Mouse (Mus musculus): Measurements from ENCODE around the gene Icam4. TPM values are rescaled to one million over a fixed set of nuclear protein-coding genes. Genes with fewer than 3 reads are reported as not detected.

The Icam4 gene
- total RNA-seq, 2 experiments from 2014 or later = 1.0 to 1.6 TPM

- no peak for DNase-seq
Measured at GRCm38 (mm10) chr9:21011846-21012312, 17.3 kb upstream of the Icam4 start.

- no peak for DNase-seq
Measured at GRCm38 (mm10) chr9:21012368-21012767, 16.8 kb upstream of the Icam4 start.

- peak; percentile 62 for DNase-seq
Measured at GRCm38 (mm10) chr9:21014691-21015570, 14.2 kb upstream of the Icam4 start.

GRCm38 (mm10) chr9:21015571-21016130 lies 13.5 kb upstream of the Icam4 start, which contains the start of gene Icam1:
Icam1 (plus strand) TSS chr9:21015985.
- peak; percentile 58 for DNase-seq

GRCm38 (mm10) chr9:21016331-21017176 lies 12.6 kb upstream of the Icam4 start:
- no peak for DNase-seq

- no peak for DNase-seq
Measured at GRCm38 (mm10) chr9:21017177-21017575, 12.0 kb upstream of the Icam4 start.

- DNase-seq = no peak
Measured at GRCm38 (mm10) chr9:21018600-21018999, 10.6 kb upstream of the Icam4 start.

- no peak for DNase-seq
Measured at GRCm38 (mm10) chr9:21021363-21021762, 7.8 kb upstream of the Icam4 start.

GRCm38 (mm10) chr9:21022288-21022687 lies 6.9 kb upstream of the Icam4 start:
- no peak for DNase-seq

- DNase-seq = no peak
Measured at GRCm38 (mm10) chr9:21022726-21023125, 6.4 kb upstream of the Icam4 start.

- DNase-seq = no peak
Measured at GRCm38 (mm10) chr9:21025258-21025810, 3.8 kb upstream of the Icam4 start.

GRCm38 (mm10) chr9:21026849-21027248 lies 2.3 kb upstream of the Icam4 start:
- no peak for DNase-seq

- DNase-seq = no peak
Measured at GRCm38 (mm10) chr9:21027774-21028290, 1.3 kb upstream of the Icam4 start.

- no peak for DNase-seq
Measured at GRCm38 (mm10) chr9:21028560-21029110, 538 bp upstream of the Icam4 start.

GRCm38 (mm10) chr9:21030055-21030600 lies 955 bp downstream of the Icam4 start:
- DNase-seq = no peak

GRCm38 (mm10) chr9:21030781-21031250 lies 1.6 kb downstream of the Icam4 start:
- DNase-seq = peak; percentile 87

- DNase-seq = peak; percentile 60
Measured at GRCm38 (mm10) chr9:21031251-21031895, 2.2 kb downstream of the Icam4 start.

GRCm38 (mm10) chr9:21031896-21032351 lies 2.8 kb downstream of the Icam4 start, which contains the start of gene Icam5:
Icam5 (plus strand) TSS chr9:21032073.
- DNase-seq = no peak

GRCm38 (mm10) chr9:21032491-21032890 lies 3.3 kb downstream of the Icam4 start:
- DNase-seq = no peak

GRCm38 (mm10) chr9:21033136-21033535 lies 4.0 kb downstream of the Icam4 start:
- DNase-seq = peak; percentile 79
